Mouse (Mus musculus) liver, adult (tissue): Measurements from ENCODE around the gene Ttn.

ENCODE experiments used
- GATA4 ChIP-seq: IDR thresholded peaks from 2 replicates; pipeline ENCODE4 v1.6.1; 2014; ENCODE audit warnings: mild to moderate bottlenecking, low read length; ENCODE audit not compliant: insufficient replicate concordance

Gene Ttn

GRCm38 (mm10) chr2:76672966-76673392 lies 309.4 kb downstream of the Ttn start, which contains the start of gene Fkbp7:
Gene Fkbp7 (minus strand): TSS chr2:76673116.
- no peak for TF ChIP-seq GATA4

GRCm38 (mm10) chr2:76672134-76672745 lies 310.1 kb downstream of the Ttn start:
- no peak for TF ChIP-seq GATA4

- no peak for TF ChIP-seq GATA4
These were observed 310.7 kb downstream of the Ttn start for GRCm38 (mm10) chr2:76671641-76672040.

GRCm38 (mm10) chr2:76667200-76667599 lies 315.1 kb downstream of the Ttn start:
- TF ChIP-seq GATA4, result no peak

GRCm38 (mm10) chr2:76665531-76665930 lies 316.8 kb downstream of the Ttn start:
- TF ChIP-seq GATA4, result no peak

- TF ChIP-seq GATA4, result no peak
These were observed 322.9 kb downstream of the Ttn start for GRCm38 (mm10) chr2:76659419-76659818.

GRCm38 (mm10) chr2:76658551-76658950 lies 323.8 kb downstream of the Ttn start:
- no peak for TF ChIP-seq GATA4

GRCm38 (mm10) chr2:76655982-76656381 lies 326.4 kb downstream of the Ttn start:
- TF ChIP-seq GATA4, result no peak

- TF ChIP-seq GATA4, result no peak
These were observed 326.9 kb downstream of the Ttn start for GRCm38 (mm10) chr2:76655444-76655843.

- TF ChIP-seq GATA4, result no peak
These were observed 327.7 kb downstream of the Ttn start for GRCm38 (mm10) chr2:76654646-76655045.
